Mouse (Mus musculus): ENCODE measurements around the gene Ammecr1.

- TF ChIP-seq CTCF (IDR thresholded peaks at IDR 0.05; ENCODE audit: extremely low read depth, insufficient read depth, low read length) (no peak), POLR2A (IDR thresholded peaks at IDR 0.05; ENCODE audit: extremely low read depth, insufficient read depth, low read length) (no peak)
Measured at GRCm38 (mm10) chrX:142967067-142967466, 539 bp upstream of the Ammecr1 start.
